Mouse (Mus musculus) E14TG2a.4 (cell line): ENCODE measurements around the gene BC024978.
A peak's percentile ranks its signal among the peaks of the same experiment; 100 is the strongest.

Experiments
- CTCF ChIP-seq: conservative IDR thresholded peaks from 2 replicates; pipeline ENCODE4 v1.5.1; 2014; ENCODE audit warnings: low read length
- NANOG ChIP-seq: IDR thresholded peaks from 2 replicates; pipeline ENCODE4 v1.6.1; 2014; ENCODE audit warnings: borderline replicate concordance, low read length, mixed read lengths
- POU5F1 ChIP-seq: IDR thresholded peaks from 2 replicates; pipeline ENCODE4 v1.6.1; 2014; ENCODE audit warnings: low read length, borderline replicate concordance

- TF ChIP-seq CTCF (peak; percentile 96), NANOG (no peak), POU5F1 (no peak)
Measured at GRCm38 (mm10) chr7:27184964-27185363, 10.6 kb upstream of the BC024978 start.
